Comparison of ENCODE assay signal across 12 mouse cellular contexts in genomic region chr6:134648356-134648755, GRCm38 (mm10). TPM values are rescaled to one million over a fixed set of nuclear protein-coding genes. Genes with fewer than 3 reads are reported as not detected.
DNase-seq lines count a peak whose midpoint lies in the region; ATAC-seq lines count a peak whose summit lies in the region.
"Had no signal": no experiment of that assay in that cellular context is flagged by ENCODE, and none has a peak within 500 bp of the region (broad histone marks: within the 10 kb centered on the region; RNA-seq: fewer than 3 reads in every experiment).

No protein-coding gene starts in this region.

- 45% methylated on average over 5 of the region's 5 CpGs for WGBS in midbrain, embryonic 11.5 days
- WGBS in midbrain, embryonic 13.5 days = 37% methylated on average over 5 of the region's 5 CpGs
- WGBS in forebrain, embryonic 13.5 days = 24% methylated on average over 5 of the region's 5 CpGs
- 25% methylated on average over 5 of the region's 5 CpGs for WGBS in midbrain, embryonic 14.5 days

- H3K36me3 ChIP-seq in midbrain, embryonic 11.5 days (ENCODE audit: control insufficient read depth, insufficient read depth, low read length) = no peaks in the 10 kb centered on the region
- H3K36me3 ChIP-seq in midbrain, embryonic 13.5 days = peaks cover 30% of the 10 kb centered on the region
- H3K36me3 ChIP-seq in forebrain, embryonic 13.5 days (ENCODE audit: poor library complexity, severe bottlenecking) = peaks cover 18% of the 10 kb centered on the region
- peaks cover 5% of the 10 kb centered on the region for H3K36me3 ChIP-seq in midbrain, embryonic 14.5 days (ENCODE audit: control insufficient read depth, insufficient read depth, low read length)
- H3K36me3 ChIP-seq: heart, embryonic 15.5 days had no signal

- ATAC-seq in midbrain, embryonic 11.5 days (ENCODE audit: low FRiP score) = no peak
- no peak for ATAC-seq in midbrain, embryonic 13.5 days
- 0 out of 2 replicates have a peak, but pooled peaks have one; percentile 60 for ATAC-seq in forebrain, embryonic 13.5 days
- ATAC-seq in midbrain, embryonic 14.5 days (ENCODE audit: low FRiP score, low TSS enrichment) = no peak

- H3K4me2 ChIP-seq in midbrain, embryonic 11.5 days = no peak overlapping the region
- H3K4me2 ChIP-seq in midbrain, embryonic 13.5 days (replicated peaks) = no peak overlapping the region
- peak overlapping the region; percentile 22; the same call in 1 of the 2 replicates for H3K4me2 ChIP-seq in forebrain, embryonic 13.5 days
- H3K4me2 ChIP-seq in midbrain, embryonic 14.5 days (ENCODE audit: low read length) = peak overlapping the region; percentile 15; the same call in 1 of the 2 replicates
- H3K4me2 ChIP-seq: heart, embryonic 15.5 days; liver, embryonic 15.5 days had no signal

- DNase-seq in frontal cortex, adult 2 months (ENCODE audit: extremely low spot score in 1 of 2, low spot score in 1 of 2) = peak; percentile 43 to 70
- no peak for DNase-seq in frontal cortex, postnatal 14 days (ENCODE audit: low spot score in 2 of 2)
- DNase-seq in midbrain, embryonic 11.5 days (ENCODE audit: low spot score, missing footprints) = peak; percentile 62
- DNase-seq in midbrain, embryonic 14.5 days = peak; percentile 19
- no peak for DNase-seq in lung, adult 18-20 months
- no peak for DNase-seq in cerebellum, adult 9-10 months
- DNase-seq: kidney, adult 2 months; thymus, postnatal 14 days had no signal

- H3K27me3 ChIP-seq in midbrain, embryonic 11.5 days (ENCODE audit: control insufficient read depth, insufficient read depth, low read length) = no peaks in the 10 kb centered on the region
- no peaks in the 10 kb centered on the region for H3K27me3 ChIP-seq in midbrain, embryonic 13.5 days
- H3K27me3 ChIP-seq in forebrain, embryonic 13.5 days = no peaks in the 10 kb centered on the region
- H3K27me3 ChIP-seq in midbrain, embryonic 14.5 days (ENCODE audit: control insufficient read depth, insufficient read depth, low read length) = no peaks in the 10 kb centered on the region
- H3K27me3 ChIP-seq: heart, embryonic 15.5 days; liver, embryonic 15.5 days had no signal

- H3K27ac ChIP-seq in midbrain, embryonic 11.5 days (ENCODE audit: low read depth, low read length) = no peak overlapping the region
- no peak overlapping the region for H3K27ac ChIP-seq in midbrain, embryonic 13.5 days
- H3K27ac ChIP-seq in forebrain, embryonic 13.5 days = peak overlapping the region; percentile 51; the same call in 1 of the 2 replicates
- H3K27ac ChIP-seq in midbrain, embryonic 14.5 days (replicated peaks; ENCODE audit: low read depth, low read length) = no peak overlapping the region
- H3K27ac ChIP-seq: liver, embryonic 15.5 days had no signal

- H3K9ac ChIP-seq in midbrain, embryonic 11.5 days (ENCODE audit: low read length) = no peak overlapping the region
- H3K9ac ChIP-seq in midbrain, embryonic 13.5 days (replicated peaks) = no peak overlapping the region
- peak overlapping the region; percentile 26; the same call in 1 of the 2 replicates for H3K9ac ChIP-seq in forebrain, embryonic 13.5 days
- peak overlapping the region; percentile 23; the same call in 1 of the 2 replicates for H3K9ac ChIP-seq in midbrain, embryonic 14.5 days (replicated peaks; ENCODE audit: low read length)
- H3K9ac ChIP-seq: heart, embryonic 15.5 days; liver, embryonic 15.5 days had no signal

- no peak overlapping the region for H3K4me3 ChIP-seq in midbrain, embryonic 11.5 days (ENCODE audit: low read depth, low read length)
- no peak overlapping the region for H3K4me3 ChIP-seq in midbrain, embryonic 13.5 days (replicated peaks)
- H3K4me3 ChIP-seq in forebrain, embryonic 13.5 days = no peak overlapping the region
- no peak overlapping the region for H3K4me3 ChIP-seq in midbrain, embryonic 14.5 days (replicated peaks; ENCODE audit: low read depth, low read length)
- H3K4me3 ChIP-seq: heart, embryonic 15.5 days; liver, embryonic 15.5 days had no signal

- H3K9me3 ChIP-seq in midbrain, embryonic 11.5 days (ENCODE audit: control insufficient read depth, low read length) = no peaks in the 10 kb centered on the region
- no peaks in the 10 kb centered on the region for H3K9me3 ChIP-seq in midbrain, embryonic 13.5 days
- no peaks in the 10 kb centered on the region for H3K9me3 ChIP-seq in forebrain, embryonic 13.5 days (replicated peaks)
- H3K9me3 ChIP-seq in midbrain, embryonic 14.5 days (ENCODE audit: control insufficient read depth, low read length) = no peaks in the 10 kb centered on the region
- H3K9me3 ChIP-seq: heart, embryonic 15.5 days; liver, embryonic 15.5 days had no signal

- H3K4me1 ChIP-seq in midbrain, embryonic 11.5 days (ENCODE audit: control insufficient read depth, insufficient read depth, low read length) = peaks cover 5% of the 10 kb centered on the region
- peaks cover 21% of the 10 kb centered on the region for H3K4me1 ChIP-seq in midbrain, embryonic 13.5 days (replicated peaks)
- H3K4me1 ChIP-seq in forebrain, embryonic 13.5 days = peaks cover 22% of the 10 kb centered on the region
- peaks cover 12% of the 10 kb centered on the region for H3K4me1 ChIP-seq in midbrain, embryonic 14.5 days (ENCODE audit: control insufficient read depth, insufficient read depth, low read length)

RNA-seq across cellular contexts. Expression of gene Borcs5, which starts 9.0 kb away (rescaled TPM):
- 39.4 and 39.6 TPM in 2 replicates for polyA plus RNA-seq in frontal cortex, adult 2 months (2012; rRNA removed)
- 26.4 and 28.3 TPM in 2 replicates for polyA plus RNA-seq in midbrain, embryonic 11.5 days (2014; fragmentation: Nextera tagmentation; extraction: Ambion mirVana)
- 46.9 and 48.6 TPM in 2 replicates for polyA plus RNA-seq in midbrain, embryonic 13.5 days (2015; fragmentation: Nextera tagmentation; extraction: Ambion mirVana)
- polyA plus RNA-seq in forebrain, embryonic 13.5 days (2015; fragmentation: Nextera tagmentation; extraction: Ambion mirVana) = 35.5 and 40.2 TPM in 2 replicates
- 51.3 and 57.5 TPM in 2 replicates for polyA plus RNA-seq in midbrain, embryonic 14.5 days (2014; fragmentation: Nextera tagmentation; extraction: Ambion mirVana)

RNA-seq across cellular contexts. Expression of gene Mansc1, which starts 16.1 kb away (rescaled TPM):
- 7.6 and 9.2 TPM in 2 replicates for polyA plus RNA-seq in frontal cortex, adult 2 months (2012; rRNA removed)
- 0.87 and 1.3 TPM in 2 replicates for polyA plus RNA-seq in midbrain, embryonic 11.5 days (2014; fragmentation: Nextera tagmentation; extraction: Ambion mirVana)
- 0.92 and 1.1 TPM in 2 replicates for polyA plus RNA-seq in midbrain, embryonic 13.5 days (2015; fragmentation: Nextera tagmentation; extraction: Ambion mirVana)
- 0.77 and 0.89 TPM in 2 replicates for polyA plus RNA-seq in forebrain, embryonic 13.5 days (2015; fragmentation: Nextera tagmentation; extraction: Ambion mirVana)
- polyA plus RNA-seq in midbrain, embryonic 14.5 days (2014; fragmentation: Nextera tagmentation; extraction: Ambion mirVana) = 0.91 and 1.0 TPM in 2 replicates

Comparison
In these comparisons a context has a peak if more than half of its experiments do, and no peak if none do; other contexts are left out.
1. DNase-seq: peak in frontal cortex, adult 2 months (2 of 2), midbrain, embryonic 11.5 days (single experiment) and midbrain, embryonic 14.5 days (single experiment); none in frontal cortex, postnatal 14 days (0 of 2), lung, adult 18-20 months (0 of 2) and cerebellum, adult 9-10 months (single experiment).
2. H3K4me2 ChIP-seq: peak in forebrain, embryonic 13.5 days (single experiment) and midbrain, embryonic 14.5 days (single experiment); none in midbrain, embryonic 11.5 days (single experiment) and midbrain, embryonic 13.5 days (single experiment).
3. H3K9ac ChIP-seq: peak in forebrain, embryonic 13.5 days (single experiment) and midbrain, embryonic 14.5 days (single experiment); none in midbrain, embryonic 11.5 days (single experiment) and midbrain, embryonic 13.5 days (single experiment).